Mouse (Mus musculus): ENCODE results near the gene Stxbp1.

DNA sequence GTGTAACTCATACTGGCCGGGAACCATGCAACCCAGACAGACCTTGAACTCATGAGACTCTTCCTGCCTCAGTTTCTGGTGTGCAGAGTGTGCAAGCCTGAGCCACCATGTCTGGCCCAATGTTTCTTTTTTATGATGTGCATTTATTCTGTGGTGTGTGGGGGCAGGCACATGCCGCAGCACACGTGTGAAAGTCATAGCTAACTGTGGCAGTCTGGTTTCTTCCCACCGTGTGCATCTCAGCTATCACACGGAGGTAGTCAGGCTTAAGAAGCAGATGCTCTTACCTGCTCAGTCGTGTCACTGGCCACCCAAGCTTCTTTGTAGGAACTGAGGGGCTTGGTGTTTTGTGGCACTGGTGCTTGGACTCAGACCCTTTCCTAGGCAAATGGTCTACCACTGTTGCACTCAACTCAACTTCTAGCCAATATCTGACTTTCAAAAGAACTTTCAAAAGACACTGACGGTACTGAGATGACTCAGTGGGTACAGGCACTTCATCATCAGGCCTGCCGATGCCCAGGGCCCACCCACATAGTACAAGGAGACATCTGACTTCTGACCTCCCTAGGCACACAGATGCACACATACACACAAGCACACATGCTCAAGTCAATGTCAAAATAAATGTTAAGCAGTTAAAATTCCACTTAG lies 74.3 kb downstream of the Stxbp1 start:
- TF ChIP-seq CTCF (IDR thresholded peaks at IDR 0.05; ENCODE audit: low read depth, low read length), result no peak
- TF ChIP-seq TAL1 (conservative IDR thresholded peaks at IDR 0.05; ENCODE audit: low read depth, low read length), result no peak

Data from G1E (cell line).